Mouse (Mus musculus) embryonic fibroblast, embryonic 13.5 days (primary cell): ENCODE results near the gene Oas2.

Experiments
- CTCF ChIP-seq: IDR thresholded peaks from 2 replicates; pipeline ENCODE4 v1.5.1; 2011; ENCODE audit warnings: mild to moderate bottlenecking, control low read depth, low read length, moderate library complexity, borderline replicate concordance; ENCODE audit not compliant: insufficient read depth
- POLR2A ChIP-seq: IDR thresholded peaks from 2 replicates; pipeline ENCODE4 v1.6.1; 2011; ENCODE audit warnings: low read depth, mild to moderate bottlenecking, control low read depth, low read length, moderate library complexity

DNA sequence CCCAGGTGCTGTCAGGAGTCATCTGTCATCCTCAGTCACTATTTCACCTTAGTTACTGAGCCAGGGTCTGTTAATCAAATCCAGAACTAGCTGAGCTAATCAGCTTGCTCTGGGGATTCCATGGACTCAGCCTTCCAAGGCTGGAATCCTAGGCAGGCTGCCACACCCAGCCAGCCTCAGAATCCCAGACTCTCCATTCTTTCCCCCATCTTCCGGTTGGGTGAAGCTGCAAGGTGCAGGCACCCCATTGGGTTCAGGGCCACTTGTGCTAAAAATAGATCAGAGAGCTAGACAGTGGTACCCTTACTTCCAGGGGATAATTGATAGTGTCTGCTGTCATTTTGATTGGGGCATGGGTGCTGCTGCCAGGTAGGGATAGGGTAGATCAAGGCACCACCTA is 16.9 kb downstream of the Oas2 start:
- TF ChIP-seq POLR2A: no peak
- no peak for TF ChIP-seq CTCF
